Mouse (Mus musculus) lung, postnatal 0 days (tissue): ENCODE measurements at regions not wholly inside any gene's neighbourhood (a gene's known extent, or its start where the extent isn't known, plus 50 kb on each side); places are given as distances from the start of the nearest gene placed in this dataset.
A peak's percentile ranks its signal among the peaks of the same experiment; 100 is the strongest.

ENCODE experiments used
- ATAC-seq: fragments of 200-750 bp; cut with Nextera tagmentation; 2 replicates; pipeline ENCODE4 v1.8.0; 2017; ENCODE audit warnings: moderate library complexity
- DNase-seq: peaks from one replicate; pipeline ENCODE4 v3.0.0-alpha.2; 2016; ENCODE audit warnings: low spot score
- H3K27ac ChIP-seq: fragments of 300-500 bp; sonication (generic); 2 replicates; pipeline ENCODE4 v1.5.1; 2014; ENCODE audit warnings: antibody characterized with exemption, mild to moderate bottlenecking, low read length, mixed read lengths
- H3K27me3 ChIP-seq: fragments of 300-500 bp; sonication (generic); replicated peaks from 2 replicates; pipeline ENCODE4 v1.6.1; 2014; ENCODE audit warnings: low read length, mixed read lengths; ENCODE audit not compliant: insufficient read depth
- H3K36me3 ChIP-seq: fragments of 300-500 bp; sonication (generic); 2 replicates; pipeline ENCODE4 v1.6.1; 2014; ENCODE audit warnings: low read length, mixed read lengths; ENCODE audit not compliant: insufficient read depth
- H3K4me1 ChIP-seq: fragments of 300-500 bp; sonication (generic); 2 replicates; pipeline ENCODE4 v1.6.1; 2014; ENCODE audit warnings: antibody characterized with exemption, low read depth, low read length, mixed read lengths; ENCODE audit not compliant: insufficient read depth
- H3K4me2 ChIP-seq: fragments of 300-500 bp; sonication (generic); replicated peaks from 2 replicates; pipeline ENCODE4 v1.6.1; 2014; ENCODE audit warnings: low read depth, mild to moderate bottlenecking, low read length, moderate library complexity, mixed read lengths
- H3K4me3 ChIP-seq: fragments of 300-500 bp; sonication (generic); 2 replicates; pipeline ENCODE4 v1.5.1; 2014; ENCODE audit warnings: low read depth, low read length
- H3K9ac ChIP-seq: fragments of 300-500 bp; sonication (generic); replicated peaks from 2 replicates; pipeline ENCODE4 v1.6.1; 2014; ENCODE audit warnings: low read depth, mild to moderate bottlenecking
- H3K9me3 ChIP-seq: fragments of 300-500 bp; sonication (generic); 2 replicates; pipeline ENCODE4 v1.6.1; 2016; ENCODE audit warnings: low read length, mixed read lengths
- CTCF ChIP-seq: IDR thresholded peaks from 2 replicates; pipeline ENCODE4 v1.5.1; 2016; ENCODE audit warnings: antibody characterized with exemption, mild to moderate bottlenecking
- EP300 ChIP-seq: IDR thresholded peaks from 2 replicates; pipeline ENCODE4 v1.6.1; 2016; ENCODE audit warnings: antibody characterized with exemption, mild to moderate bottlenecking, control low read depth
- WGBS: fragments of 180-500 bp; shearing (Covaris S2); extraction: QIAGEN DNeasy Blood & Tissue Kit; methylation state at CpG from one replicate; pipeline ENCODE4 v1.1.7; 2014; 5-methylcytosine and 5-hydroxymethylcytosine counted together

- WGBS: 52% methylated on average over 6 of the region's 6 CpGs
- H3K4me2 ChIP-seq: no peak overlapping the region
- H3K27me3 ChIP-seq: no peaks in the 10 kb centered on the region
Measured at GRCm38 (mm10) chr17:45240545-45240944, 193.0 kb downstream of the Cdc5l start.

GRCm38 (mm10) chr17:45237246-45237645, 196.3 kb downstream of the Cdc5l start:
- no peaks in the 10 kb centered on the region for H3K36me3 ChIP-seq
- no peak overlapping the region for H3K27ac ChIP-seq
- H3K9me3 ChIP-seq: no peaks in the 10 kb centered on the region
- no peaks in the 10 kb centered on the region for H3K4me1 ChIP-seq
- H3K27me3 ChIP-seq: no peaks in the 10 kb centered on the region
- 71% methylated on average over 1 of the region's 1 CpGs for WGBS
- no peak overlapping the region for H3K4me2 ChIP-seq
- no peak overlapping the region for H3K9ac ChIP-seq
- no peak for DNase-seq
- peak; percentile 29 for TF ChIP-seq CTCF
- no peak for TF ChIP-seq EP300
- no peak for ATAC-seq
- no peak overlapping the region for H3K4me3 ChIP-seq

More at GRCm38 (mm10) chr17:45240545-45240944, 193.0 kb downstream of the Cdc5l start:
- Histone ChIP-seq H3K9ac (no peak overlapping the region), H3K4me1 (no peaks in the 10 kb centered on the region), H3K4me3 (no peak overlapping the region), H3K9me3 (no peaks in the 10 kb centered on the region), H3K27ac (no peak overlapping the region), H3K36me3 (no peaks in the 10 kb centered on the region)
- TF ChIP-seq CTCF (no peak), EP300 (no peak)
- DNase-seq (peak; percentile 14), ATAC-seq (no peak)

GRCm38 (mm10) chr17:45235401-45235800, 198.1 kb downstream of the Cdc5l start:
- no peak for DNase-seq
- Histone ChIP-seq H3K4me3 (no peak overlapping the region), H3K27me3 (no peaks in the 10 kb centered on the region), H3K36me3 (no peaks in the 10 kb centered on the region), H3K4me1 (no peaks in the 10 kb centered on the region), H3K9me3 (no peaks in the 10 kb centered on the region), H3K9ac (no peak overlapping the region), H3K27ac (no peak overlapping the region), H3K4me2 (no peak overlapping the region)
- TF ChIP-seq EP300: no peak
- no peak for TF ChIP-seq CTCF
- WGBS: 81% methylated on average over 7 of the region's 7 CpGs
- no peak for ATAC-seq

GRCm38 (mm10) chr17:45232874-45233273, 200.7 kb downstream of the Cdc5l start:
- Histone ChIP-seq H3K9me3 (no peaks in the 10 kb centered on the region), H3K36me3 (no peaks in the 10 kb centered on the region), H3K4me2 (no peak overlapping the region), H3K4me1 (no peaks in the 10 kb centered on the region), H3K4me3 (no peak overlapping the region), H3K27ac (no peak overlapping the region), H3K27me3 (no peaks in the 10 kb centered on the region), H3K9ac (no peak overlapping the region)
- no peak for DNase-seq
- no peak for ATAC-seq
- TF ChIP-seq EP300 (no peak), CTCF (no peak)
- WGBS: 58% methylated on average over 5 of the region's 5 CpGs

- H3K27ac ChIP-seq: no peak overlapping the region
- H3K4me3 ChIP-seq: no peak overlapping the region
- H3K36me3 ChIP-seq: no peaks in the 10 kb centered on the region
- H3K9ac ChIP-seq: no peak overlapping the region
- H3K9me3 ChIP-seq: no peaks in the 10 kb centered on the region
- ATAC-seq (no peak), DNase-seq (no peak)
- H3K4me2 ChIP-seq: no peak overlapping the region
- no peaks in the 10 kb centered on the region for H3K27me3 ChIP-seq
- 0% methylated on average over 1 of the region's 1 CpGs for WGBS
- TF ChIP-seq CTCF (no peak), EP300 (no peak)
- no peaks in the 10 kb centered on the region for H3K4me1 ChIP-seq
Measured at GRCm38 (mm10) chr17:45227190-45227589, 206.3 kb downstream of the Cdc5l start.

- 53% methylated on average over 6 of the region's 6 CpGs for WGBS
- no peaks in the 10 kb centered on the region for H3K4me1 ChIP-seq
- no peaks in the 10 kb centered on the region for H3K9me3 ChIP-seq
- H3K27ac ChIP-seq: no peak overlapping the region
- no peaks in the 10 kb centered on the region for H3K27me3 ChIP-seq
- TF ChIP-seq EP300 (no peak), CTCF (no peak)
- no peak for DNase-seq
- no peak overlapping the region for H3K9ac ChIP-seq
- H3K4me3 ChIP-seq: no peak overlapping the region
- ATAC-seq: no peak
- H3K36me3 ChIP-seq: no peaks in the 10 kb centered on the region
- no peak overlapping the region for H3K4me2 ChIP-seq
Measured at GRCm38 (mm10) chr17:45226486-45226885, 207.1 kb downstream of the Cdc5l start.

GRCm38 (mm10) chr17:45221625-45222024, 211.9 kb downstream of the Cdc5l start:
- no peak for ATAC-seq
- H3K27me3 ChIP-seq: no peaks in the 10 kb centered on the region
- no peaks in the 10 kb centered on the region for H3K9me3 ChIP-seq
- H3K9ac ChIP-seq: no peak overlapping the region
- no peaks in the 10 kb centered on the region for H3K36me3 ChIP-seq
- 54% methylated on average over 10 of the region's 10 CpGs for whole genome bisulfite sequencing
- no peak overlapping the region for H3K4me2 ChIP-seq
- H3K4me1 ChIP-seq: no peaks in the 10 kb centered on the region
- TF ChIP-seq CTCF: no peak
- no peak for TF ChIP-seq EP300
- no peak for DNase-seq
- H3K4me3 ChIP-seq: no peak overlapping the region
- no peak overlapping the region for H3K27ac ChIP-seq
